Mouse (Mus musculus): Measurements from ENCODE around the gene Rap1gap2. TPM values are rescaled to one million over a fixed set of nuclear protein-coding genes. Genes with fewer than 3 reads are reported as not detected.

Gene Rap1gap2
- polyA plus RNA-seq, 1 experiment from 2014 or later = 13.1 TPM

DNA sequence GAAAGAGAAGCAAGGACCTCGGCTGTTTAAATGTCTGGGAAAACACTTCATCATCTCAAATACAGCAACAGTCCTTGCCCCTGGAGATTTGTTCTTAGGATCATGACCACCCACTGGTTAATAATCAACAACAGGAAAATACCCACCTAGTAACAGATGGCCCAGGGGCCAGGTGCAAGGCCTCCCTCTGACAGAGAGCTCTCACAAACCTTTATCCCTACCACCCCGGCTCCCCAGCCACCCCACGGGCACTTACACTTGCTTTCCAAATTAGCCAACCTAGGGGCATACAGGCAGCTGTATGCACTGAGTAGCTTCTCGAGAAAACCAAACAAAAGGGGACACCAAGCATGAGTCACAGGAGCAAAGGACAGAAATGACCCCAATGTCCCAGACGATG, 121.5 kb downstream of the Rap1gap2 start:
- H3K4me3 ChIP-seq (replicated peaks) = no peak overlapping the region
- H3K36me3 ChIP-seq = no peaks in the 10 kb centered on the region
- no peak overlapping the region for H3K9ac ChIP-seq
- H3K27ac ChIP-seq = peak overlapping the region; percentile 5; the same call in 1 of the 2 replicates
- ATAC-seq (ENCODE audit: insufficient read depth, low FRiP score, low read depth) = peak; percentile 19; the same call in 1 of the 2 replicates
- H3K4me1 ChIP-seq = peaks cover 13% of the 10 kb centered on the region; the same call in 1 of the 2 replicates
- 50% methylated on average over 5 of the region's 5 CpGs for WGBS
- H3K27me3 ChIP-seq (replicated peaks) = no peaks in the 10 kb centered on the region
- H3K4me2 ChIP-seq = no peak overlapping the region
- H3K9me3 ChIP-seq = no peaks in the 10 kb centered on the region

DNA sequence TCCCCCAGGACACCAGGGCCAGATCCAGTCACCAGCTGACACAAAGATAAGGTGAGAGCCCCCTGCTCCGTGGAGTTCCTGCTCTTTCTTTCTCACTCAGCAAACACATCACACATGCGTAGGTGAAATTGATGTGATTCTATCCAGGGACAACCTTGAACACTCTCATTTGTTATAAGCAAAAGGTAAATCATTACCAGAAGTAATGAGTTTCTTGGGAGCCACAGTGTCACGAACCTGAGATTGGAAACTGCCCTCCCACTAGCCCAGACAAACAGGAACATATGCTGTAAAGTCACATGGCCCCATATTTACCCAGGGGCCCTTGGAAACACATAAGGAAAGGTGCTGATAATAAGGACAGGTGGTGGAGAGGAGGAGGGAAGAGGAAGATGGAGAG, 122.8 kb downstream of the Rap1gap2 start:
- ATAC-seq (ENCODE audit: insufficient read depth, low FRiP score, low read depth) = peak; percentile 85
- Histone ChIP-seq H3K36me3 (no peaks in the 10 kb centered on the region), H3K4me1 (peaks cover 4% of the 10 kb centered on the region; the same call in 1 of the 2 replicates), H3K9ac (no peak overlapping the region), H3K27me3 (replicated peaks) (no peaks in the 10 kb centered on the region), H3K4me2 (no peak overlapping the region), H3K9me3 (no peaks in the 10 kb centered on the region), H3K27ac (peak overlapping the region; percentile 76), H3K4me3 (replicated peaks) (no peak overlapping the region)
- WGBS = 33% methylated on average over 3 of the region's 3 CpGs

DNA sequence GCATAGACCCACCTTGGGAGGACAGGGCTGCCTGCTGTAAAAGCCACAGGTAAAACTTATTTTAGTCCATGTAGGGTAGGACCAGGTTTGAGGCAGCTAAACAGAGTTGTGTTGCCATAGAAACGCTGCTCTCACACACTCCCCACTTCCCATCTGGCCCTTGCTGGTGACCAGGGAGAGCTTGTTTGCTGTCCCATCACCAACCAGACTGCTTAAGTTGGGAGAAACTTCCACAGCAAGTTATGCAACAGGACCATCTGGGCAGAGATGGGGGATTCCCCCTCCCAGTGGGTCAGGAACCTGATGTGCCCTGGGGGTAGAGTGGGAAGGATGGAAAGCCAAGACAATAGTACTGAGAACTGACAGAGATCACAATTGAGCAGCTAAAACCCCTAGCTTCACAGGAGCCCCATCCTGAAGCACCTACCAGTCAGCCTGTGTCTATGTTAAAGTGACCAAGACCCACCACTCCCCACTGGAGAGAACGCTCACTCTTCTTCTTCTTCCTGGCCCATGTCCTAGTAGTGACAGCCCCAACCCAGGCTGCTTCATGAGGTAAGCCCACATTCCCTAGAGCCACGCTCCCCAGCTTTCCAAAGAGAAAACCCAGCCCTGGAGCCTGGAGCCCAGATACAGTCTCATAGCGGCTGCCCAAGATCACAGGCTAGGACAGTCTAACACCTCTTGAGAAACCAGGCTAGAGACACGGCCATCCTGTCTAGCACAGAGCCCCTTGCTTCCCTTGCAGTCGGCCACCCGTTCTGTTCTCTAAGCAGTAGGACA, 125.1 kb downstream of the Rap1gap2 start:
- no peak overlapping the region for H3K27ac ChIP-seq
- no peak overlapping the region for H3K4me3 ChIP-seq (replicated peaks)
- no peaks in the 10 kb centered on the region for H3K27me3 ChIP-seq (replicated peaks)
- WGBS = 82% methylated on average over 7 of the region's 7 CpGs
- ATAC-seq (ENCODE audit: insufficient read depth, low FRiP score, low read depth) = no peak
- no peak overlapping the region for H3K4me2 ChIP-seq
- no peak overlapping the region for H3K9ac ChIP-seq
- H3K9me3 ChIP-seq = no peaks in the 10 kb centered on the region
- H3K4me1 ChIP-seq = peaks cover 4% of the 10 kb centered on the region; the same call in 1 of the 2 replicates
- no peaks in the 10 kb centered on the region for H3K36me3 ChIP-seq

DNA sequence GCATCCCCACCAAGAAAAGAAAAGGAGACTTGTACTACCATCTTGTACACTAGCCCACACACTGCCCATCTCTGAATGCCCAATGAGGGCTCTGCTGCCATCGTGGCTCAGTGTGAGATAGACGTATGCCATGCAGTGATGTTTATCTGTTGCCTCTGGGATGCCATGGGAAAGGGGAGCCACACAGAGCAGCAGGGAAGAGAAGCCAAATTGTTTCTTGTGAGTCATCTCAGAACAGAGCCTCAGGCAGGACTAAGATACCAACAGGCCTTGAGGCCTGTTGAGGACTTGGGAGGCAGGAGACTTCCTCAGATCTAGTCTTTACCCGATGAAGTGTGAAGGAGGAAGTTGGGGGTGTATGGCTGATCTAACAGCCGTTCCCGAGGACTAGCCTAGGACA, 126.8 kb downstream of the Rap1gap2 start:
- H3K4me1 ChIP-seq = peaks cover 9% of the 10 kb centered on the region; the same call in 1 of the 2 replicates

DNA sequence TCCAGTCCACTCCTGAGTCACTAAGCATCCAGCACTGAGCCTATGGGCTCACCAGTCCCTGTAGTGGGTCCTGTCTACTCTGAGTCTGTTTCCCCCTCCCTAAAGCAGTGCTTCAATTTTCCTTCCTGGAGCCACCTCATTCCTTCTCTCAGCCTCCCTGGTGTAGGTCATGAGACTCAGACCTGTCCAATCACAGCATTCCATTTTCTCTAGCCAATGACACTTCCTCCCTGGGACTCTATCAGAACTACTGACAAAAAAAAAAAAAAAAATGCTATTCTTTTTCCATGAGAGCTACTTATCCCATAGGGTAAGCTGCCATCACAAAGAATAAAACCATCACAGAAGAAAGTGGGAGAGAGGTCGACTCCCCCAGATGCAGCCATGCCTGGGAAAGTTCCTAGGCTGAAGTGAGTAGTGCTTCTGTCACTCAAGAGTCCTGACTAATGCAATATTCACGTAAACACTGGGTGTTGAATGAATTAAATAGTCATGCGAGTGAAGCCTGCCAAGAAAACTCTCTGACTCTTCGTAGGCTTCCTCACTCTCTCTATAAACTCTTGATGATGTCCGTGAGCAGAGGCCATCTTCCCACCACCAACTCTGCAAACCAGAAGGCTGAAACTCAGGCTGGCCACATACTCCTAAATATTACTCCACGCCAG, 127.4 kb downstream of the Rap1gap2 start:
- Histone ChIP-seq H3K4me3 (replicated peaks) (no peak overlapping the region), H3K27ac (no peak overlapping the region), H3K9me3 (no peaks in the 10 kb centered on the region), H3K27me3 (replicated peaks) (no peaks in the 10 kb centered on the region), H3K36me3 (no peaks in the 10 kb centered on the region), H3K4me1 (peaks cover 9% of the 10 kb centered on the region; the same call in 1 of the 2 replicates), H3K4me2 (no peak overlapping the region), H3K9ac (no peak overlapping the region)
- WGBS = 54% methylated on average over 6 of the region's 6 CpGs
- no peak for ATAC-seq (ENCODE audit: insufficient read depth, low FRiP score, low read depth)

More for the DNA sequence above, 126.8 kb downstream of the Rap1gap2 start:
- Histone ChIP-seq H3K27me3 (replicated peaks) (no peaks in the 10 kb centered on the region), H3K9ac (no peak overlapping the region), H3K4me3 (replicated peaks) (no peak overlapping the region), H3K4me2 (no peak overlapping the region), H3K36me3 (no peaks in the 10 kb centered on the region), H3K9me3 (no peaks in the 10 kb centered on the region), H3K27ac (no peak overlapping the region)
- no peak for ATAC-seq (ENCODE audit: insufficient read depth, low FRiP score, low read depth)
- 86% methylated on average over 5 of the region's 5 CpGs for whole genome bisulfite sequencing

DNA sequence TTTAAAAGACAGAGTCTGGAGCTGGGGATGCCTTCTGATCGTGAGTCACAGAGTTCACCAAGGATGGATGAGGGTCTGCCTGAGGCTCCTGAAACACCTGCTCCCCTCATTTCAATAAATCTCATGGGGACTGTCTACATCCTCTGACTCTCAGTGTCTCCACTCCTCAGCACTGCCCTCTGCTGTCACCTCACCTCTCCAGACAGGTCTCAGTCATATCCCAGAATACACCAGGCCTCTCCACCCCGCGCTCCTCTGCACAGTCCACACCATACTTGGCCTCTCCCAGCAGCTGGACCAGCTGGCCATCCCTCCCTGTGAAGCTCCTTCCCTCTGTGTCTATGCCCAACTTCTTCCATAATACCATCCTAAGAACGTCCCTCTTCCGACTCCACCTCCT, 128.9 kb downstream of the Rap1gap2 start:
- Histone ChIP-seq H3K9me3 (no peaks in the 10 kb centered on the region), H3K4me1 (peaks cover 9% of the 10 kb centered on the region; the same call in 1 of the 2 replicates), H3K4me3 (replicated peaks) (no peak overlapping the region), H3K4me2 (no peak overlapping the region), H3K27me3 (replicated peaks) (no peaks in the 10 kb centered on the region), H3K9ac (no peak overlapping the region), H3K36me3 (no peaks in the 10 kb centered on the region), H3K27ac (no peak overlapping the region)
- 77% methylated on average over 5 of the region's 5 CpGs for WGBS
- no peak for ATAC-seq (ENCODE audit: insufficient read depth, low FRiP score, low read depth)

DNA sequence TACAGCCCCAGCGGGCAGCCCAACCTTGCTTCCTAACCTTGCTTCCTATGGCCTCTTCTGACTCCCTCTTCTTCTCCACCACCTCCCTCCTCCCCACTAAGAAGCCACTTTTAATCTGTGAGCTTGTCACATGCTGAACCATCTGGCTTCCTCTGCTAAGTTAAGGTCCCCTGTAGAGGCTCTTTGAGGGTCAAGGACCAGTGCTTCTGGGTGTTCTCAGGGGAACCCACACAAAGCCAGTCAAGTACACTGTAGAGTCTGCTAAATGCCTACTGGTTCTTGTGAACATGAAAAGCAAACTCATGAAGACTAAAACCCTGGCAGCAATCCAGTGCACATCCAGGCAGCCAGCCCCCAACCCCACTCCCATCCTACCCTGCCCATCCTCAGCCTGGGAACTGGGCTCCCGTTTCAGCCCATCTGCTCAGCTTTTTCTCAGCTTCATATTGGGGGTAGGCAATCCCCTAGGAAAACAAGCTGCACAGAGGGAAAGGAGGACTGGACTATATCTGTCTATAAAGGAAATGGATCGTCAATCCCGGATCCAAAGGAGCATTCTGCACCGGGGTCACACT, 130.9 kb downstream of the Rap1gap2 start:
- ATAC-seq (ENCODE audit: insufficient read depth, low FRiP score, low read depth) = no peak
- Histone ChIP-seq H3K27me3 (replicated peaks) (no peaks in the 10 kb centered on the region), H3K27ac (no peak overlapping the region), H3K36me3 (no peaks in the 10 kb centered on the region), H3K9ac (no peak overlapping the region), H3K4me1 (peaks cover 5% of the 10 kb centered on the region; the same call in 1 of the 2 replicates), H3K4me3 (replicated peaks) (no peak overlapping the region), H3K4me2 (no peak overlapping the region), H3K9me3 (no peaks in the 10 kb centered on the region)
- 75% methylated on average over 5 of the region's 5 CpGs for WGBS

DNA sequence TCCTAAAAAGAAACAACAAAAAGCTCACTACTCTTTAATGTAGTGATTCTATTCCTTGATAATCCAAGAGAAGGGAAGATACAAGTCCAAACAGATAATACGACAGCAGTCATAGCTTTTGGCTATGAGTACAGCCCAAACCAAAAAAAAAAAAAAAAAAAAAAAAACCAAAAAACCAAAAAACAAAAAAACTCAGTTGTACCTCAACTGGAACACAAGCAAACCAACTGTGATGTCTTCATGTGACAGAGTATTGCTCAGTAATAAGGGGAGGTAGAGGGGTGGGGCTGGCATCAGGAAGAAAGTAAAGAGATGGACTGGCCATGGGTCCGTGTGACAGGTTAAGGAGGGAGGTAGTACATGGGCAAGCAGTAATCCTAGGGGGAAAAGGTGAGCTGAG, 131.8 kb downstream of the Rap1gap2 start:
- no peak for ATAC-seq (ENCODE audit: insufficient read depth, low FRiP score, low read depth)
- 77% methylated on average over 2 of the region's 2 CpGs for WGBS
- H3K4me3 ChIP-seq (replicated peaks) = no peak overlapping the region

DNA sequence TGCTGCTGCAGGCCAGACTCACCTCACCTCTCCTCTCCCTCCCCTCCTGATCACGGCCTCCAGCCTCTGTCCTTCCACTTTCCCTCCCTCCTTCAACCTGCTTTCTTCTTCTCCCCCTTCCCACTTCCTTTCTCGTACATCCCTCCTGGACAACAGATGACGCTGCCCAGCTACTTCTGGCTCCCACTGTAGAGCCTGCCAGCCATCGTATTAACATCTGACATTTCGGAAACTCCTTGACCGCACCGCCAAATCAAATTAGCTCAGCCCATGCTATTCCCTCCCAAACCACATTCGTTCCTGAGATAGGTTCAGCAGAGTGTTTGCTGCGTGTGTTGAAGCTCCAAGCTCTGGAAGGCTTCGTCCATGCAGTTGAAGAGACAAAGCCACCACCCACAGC, 138.0 kb downstream of the Rap1gap2 start:
- 73% methylated on average over 10 of the region's 10 CpGs for WGBS
- Histone ChIP-seq H3K4me3 (replicated peaks) (no peak overlapping the region), H3K4me2 (no peak overlapping the region), H3K27me3 (replicated peaks) (no peaks in the 10 kb centered on the region), H3K9ac (no peak overlapping the region), H3K4me1 (0 out of 2 replicates have a peak, but pooled peaks cover 7% of the 10 kb centered on the region), H3K9me3 (no peaks in the 10 kb centered on the region), H3K27ac (no peak overlapping the region), H3K36me3 (no peaks in the 10 kb centered on the region)
- ATAC-seq (ENCODE audit: insufficient read depth, low FRiP score, low read depth) = no peak

More for the DNA sequence above, 131.8 kb downstream of the Rap1gap2 start:
- Histone ChIP-seq H3K27me3 (replicated peaks) (no peaks in the 10 kb centered on the region), H3K9ac (no peak overlapping the region), H3K27ac (no peak overlapping the region), H3K36me3 (no peaks in the 10 kb centered on the region), H3K4me2 (no peak overlapping the region), H3K9me3 (no peaks in the 10 kb centered on the region), H3K4me1 (peaks cover 5% of the 10 kb centered on the region; the same call in 1 of the 2 replicates)

DNA sequence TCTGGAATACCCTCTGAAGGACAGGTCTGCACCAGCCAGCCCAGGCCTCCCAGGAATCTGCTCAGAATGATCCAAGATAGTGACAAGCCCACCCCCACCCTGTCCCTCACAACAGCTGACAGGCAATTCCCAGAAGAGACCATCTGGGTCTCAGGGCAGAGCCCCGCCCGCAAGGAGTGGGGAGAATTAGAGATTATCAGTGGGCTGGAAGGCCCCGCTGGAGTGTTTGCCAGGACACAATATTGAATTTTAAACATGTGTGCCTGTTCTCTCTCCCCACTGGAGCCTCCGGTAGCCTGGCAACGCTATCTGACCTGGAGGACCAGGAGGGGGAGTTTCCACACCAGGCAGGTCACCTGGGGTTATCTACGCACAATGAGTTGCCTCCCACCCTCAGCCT, 142.5 kb downstream of the Rap1gap2 start:
- no peak overlapping the region for H3K4me2 ChIP-seq
- ATAC-seq (ENCODE audit: insufficient read depth, low FRiP score, low read depth) = peak; percentile 82
- peaks cover 33% of the 10 kb centered on the region; the same call in 1 of the 2 replicates for H3K4me1 ChIP-seq
- no peak overlapping the region for H3K9ac ChIP-seq
- no peaks in the 10 kb centered on the region for H3K27me3 ChIP-seq (replicated peaks)
- no peak overlapping the region; the same call in 1 of the 2 replicates for H3K27ac ChIP-seq
- 31% methylated on average over 6 of the region's 6 CpGs for WGBS
- H3K36me3 ChIP-seq = no peaks in the 10 kb centered on the region
- H3K9me3 ChIP-seq = no peaks in the 10 kb centered on the region
- no peak overlapping the region for H3K4me3 ChIP-seq (replicated peaks)

DNA sequence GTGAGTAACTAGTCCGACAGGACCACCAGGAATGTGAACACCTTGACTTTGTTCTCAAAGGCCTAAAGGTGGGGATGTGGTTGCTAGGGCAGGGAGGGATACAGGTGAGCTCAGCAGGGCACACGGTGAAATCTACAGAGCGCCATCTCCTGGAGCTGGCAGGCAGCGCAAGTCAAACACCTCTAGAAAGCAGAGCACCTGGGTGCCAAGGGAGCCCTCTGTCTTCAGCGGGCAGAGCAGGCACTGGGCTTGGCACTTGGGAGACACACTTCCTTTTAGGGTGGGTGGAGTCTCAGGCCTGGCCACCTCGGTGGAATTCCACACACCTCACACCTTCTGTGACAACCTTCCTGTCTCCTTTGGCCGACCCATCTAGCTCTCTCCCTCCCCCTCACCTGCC, 145.0 kb downstream of the Rap1gap2 start:
- Histone ChIP-seq H3K36me3 (no peaks in the 10 kb centered on the region), H3K4me3 (replicated peaks) (no peak overlapping the region), H3K9ac (no peak overlapping the region), H3K9me3 (no peaks in the 10 kb centered on the region), H3K4me2 (no peak overlapping the region), H3K27ac (no peak overlapping the region), H3K27me3 (replicated peaks) (no peaks in the 10 kb centered on the region), H3K4me1 (peaks cover 36% of the 10 kb centered on the region; the same call in 1 of the 2 replicates)
- ATAC-seq (ENCODE audit: insufficient read depth, low FRiP score, low read depth) = no peak
- WGBS = 47% methylated on average over 7 of the region's 7 CpGs
